Mouse (Mus musculus): Measurements from ENCODE around the gene Aqp1.

GRCm38 (mm10) chr6:55311962-55312361, 24.3 kb upstream of the Aqp1 start:
- no peak for TF ChIP-seq POLR2A (IDR thresholded peaks at IDR 0.05; ENCODE audit: low read depth, low read length)
- TF ChIP-seq CTCF (conservative IDR thresholded peaks at IDR 0.05; ENCODE audit: insufficient read depth, insufficient read length, low read depth, low read length): no peak
